In the genomic region with DNA sequence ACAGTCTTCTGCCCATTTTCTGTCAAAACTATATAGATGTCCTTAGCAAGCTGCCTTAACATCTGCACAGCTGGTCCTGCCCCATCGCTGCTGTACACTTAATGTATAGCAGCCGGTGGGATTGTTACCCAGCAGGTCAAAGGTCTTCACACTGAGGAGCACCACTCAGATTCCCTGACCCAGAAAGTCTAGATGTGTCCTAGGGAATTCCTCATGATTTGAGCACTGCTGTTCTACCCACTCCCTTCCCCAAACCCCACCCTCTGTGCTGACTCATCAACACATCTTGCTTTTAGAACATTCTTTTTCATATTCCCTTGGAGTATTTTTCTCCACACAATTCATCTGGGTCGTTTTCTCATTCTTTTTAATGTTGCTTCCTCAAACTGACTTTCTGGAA, we compare ENCODE assay signal across 27 mouse cellular contexts. TPM values are rescaled to one million over a fixed set of nuclear protein-coding genes. Genes with fewer than 3 reads are reported as not detected.
DNase-seq lines count a peak whose midpoint lies in the region; ATAC-seq and TF ChIP-seq lines count a peak whose summit lies in the region.
"Had no signal": no experiment of that assay in that cellular context is flagged by ENCODE, and none has a peak within 500 bp of the region (broad histone marks: within the 10 kb centered on the region; RNA-seq: fewer than 3 reads in every experiment).

No protein-coding gene starts in this region.

- no peaks in the 10 kb centered on the region for H3K9me3 ChIP-seq in lung, embryonic 14.5 days (ENCODE audit: low read depth, low read length)
- H3K9me3 ChIP-seq: embryonic facial prominence, embryonic 13.5 days; G1E; heart, embryonic 10.5 days; heart, embryonic 15.5 days; hindbrain, embryonic 13.5 days; limb, embryonic 13.5 days; megakaryocyte, embryonic 14.5 days; midbrain, embryonic 13.5 days had no signal

- 32% methylated on average over 3 of the region's 3 CpGs for WGBS in lung, embryonic 14.5 days

- H3K27ac ChIP-seq in lung, embryonic 14.5 days (ENCODE audit: low read depth) = no peak overlapping the region
- H3K27ac ChIP-seq: embryonic facial prominence, embryonic 13.5 days; heart, embryonic 10.5 days; heart, embryonic 15.5 days; hindbrain, embryonic 13.5 days; kidney, postnatal 0 days; limb, embryonic 13.5 days; midbrain, embryonic 13.5 days had no signal

- no peak for TF ChIP-seq POLR2A in myocyte (IDR thresholded peaks at IDR 0.05; ENCODE audit: insufficient read length, low read depth)

- no peak overlapping the region for H3K9ac ChIP-seq in lung, embryonic 14.5 days
- H3K9ac ChIP-seq: embryonic facial prominence, embryonic 13.5 days; forebrain, postnatal 0 days; heart, embryonic 15.5 days; hindbrain, embryonic 13.5 days; limb, embryonic 13.5 days; midbrain, embryonic 13.5 days had no signal

- DNase-seq in frontal cortex, postnatal 25 days (ENCODE audit: low spot score in 2 of 2) = no peak
- DNase-seq in lung, embryonic 14.5 days = peak; percentile 5
- DNase-seq in lung, postnatal 4 days = no peak
- peak; percentile 47 for DNase-seq in embryo, embryonic 10.5 days (ENCODE audit: low spot score)
- DNase-seq in left cerebral cortex, postnatal 36 days (ENCODE audit: low spot score in 2 of 2) = no peak
- DNase-seq: adrenal gland, postnatal 14 days; cerebellum, adult 11-12 months; cerebellum, adult 9-11 months; forebrain, postnatal 0 days; gastrocnemius, postnatal 25 days; heart, adult 11 months; kidney, adult 11 months; lung, postnatal 36 days had no signal

- no peaks in the 10 kb centered on the region for H3K36me3 ChIP-seq in lung, embryonic 14.5 days (ENCODE audit: insufficient read depth)
- no peaks in the 10 kb centered on the region for H3K36me3 ChIP-seq in myocyte (ENCODE audit: control insufficient read depth, insufficient read depth)
- H3K36me3 ChIP-seq: embryonic facial prominence, embryonic 13.5 days; G1E; heart, embryonic 10.5 days; heart, embryonic 15.5 days; hindbrain, embryonic 13.5 days; limb, embryonic 13.5 days; midbrain, embryonic 13.5 days had no signal

- H3K4me3 ChIP-seq in lung, embryonic 14.5 days (ENCODE audit: low read depth, low read length) = no peak overlapping the region
- H3K4me3 ChIP-seq in myocyte = no peak overlapping the region
- H3K4me3 ChIP-seq: embryonic facial prominence, embryonic 13.5 days; heart, embryonic 10.5 days; heart, embryonic 15.5 days; hindbrain, embryonic 13.5 days; limb, embryonic 13.5 days; megakaryocyte, embryonic 14.5 days; midbrain, embryonic 13.5 days had no signal

- intact Hi-C loops in left cerebral cortex, postnatal 36 days (cut with DNase I) = loop anchor here (5.0 kb wide), 1 partner anchor 564 kb away; no protein-coding TSS in a partner anchor

- peak; percentile 83 for ATAC-seq in frontal cortex, adult (ENCODE audit: low TSS enrichment)
- ATAC-seq in lung, embryonic 14.5 days (ENCODE audit: insufficient read depth) = no peak
- ATAC-seq in erythroid progenitor cell, adult 5-6 weeks (replicated peaks; ENCODE audit: low FRiP score, poor library complexity, severe bottlenecking) = no peak
- ATAC-seq: forebrain, postnatal 0 days; inflammation-experienced regulatory T-cells, adult 6 months; midbrain, embryonic 13.5 days had no signal

- H3K79me2 ChIP-seq in myocyte (ENCODE audit: control insufficient read depth, insufficient read depth) = no peaks in the 10 kb centered on the region

- H3ac ChIP-seq in myocyte (ENCODE audit: control insufficient read depth, insufficient read length) = no peak overlapping the region

- no peak overlapping the region for H3K4me2 ChIP-seq in lung, embryonic 14.5 days
- peak overlapping the region; percentile 10 for H3K4me2 ChIP-seq in myocyte (ENCODE audit: low read depth)
- H3K4me2 ChIP-seq: embryonic facial prominence, embryonic 13.5 days; heart, embryonic 15.5 days; hindbrain, embryonic 13.5 days; limb, embryonic 13.5 days; liver, embryonic 11.5 days; midbrain, embryonic 13.5 days had no signal

- TF ChIP-seq CTCF in lung, embryonic 14.5 days (IDR thresholded peaks at IDR 0.05; ENCODE audit: low read depth) = no peak

- no peaks in the 10 kb centered on the region for H3K4me1 ChIP-seq in lung, embryonic 14.5 days (ENCODE audit: insufficient read depth)
- H3K4me1 ChIP-seq: embryonic facial prominence, embryonic 13.5 days; heart, embryonic 10.5 days; heart, embryonic 15.5 days; hindbrain, embryonic 13.5 days; midbrain, embryonic 13.5 days had no signal

- no peaks in the 10 kb centered on the region for H3K27me3 ChIP-seq in lung, embryonic 14.5 days (ENCODE audit: insufficient read depth, low read length)
- H3K27me3 ChIP-seq in myocyte (ENCODE audit: control insufficient read depth, insufficient read depth, insufficient read length) = no peaks in the 10 kb centered on the region
- H3K27me3 ChIP-seq: embryonic facial prominence, embryonic 13.5 days; heart, embryonic 15.5 days; hindbrain, embryonic 13.5 days; megakaryocyte, embryonic 14.5 days; midbrain, embryonic 13.5 days had no signal

TF ChIP-seq in myocyte, 11 proteins besides CTCF, POLR2A, EP300 and RAD21:
- TF ChIP-seq SRF (IDR thresholded peaks at IDR 0.05; ENCODE audit: control insufficient read depth, insufficient read length, low read depth) (no peak), CEBPB (IDR thresholded peaks at IDR 0.05; ENCODE audit: insufficient read depth, poor library complexity, severe bottlenecking) (no peak), USF1 (IDR thresholded peaks at IDR 0.05; ENCODE audit: low read depth) (no peak), REST (IDR thresholded peaks at IDR 0.05; ENCODE audit: insufficient read depth, insufficient read length) (no peak), POLR2AphosphoS2 (IDR thresholded peaks at IDR 0.05; ENCODE audit: insufficient read length, low read depth) (no peak), TCF3 (IDR thresholded peaks at IDR 0.05; ENCODE audit: insufficient read length, low read depth) (no peak), MAX (IDR thresholded peaks at IDR 0.05; ENCODE audit: low read depth) (no peak), E2F4 (IDR thresholded peaks at IDR 0.05; ENCODE audit: insufficient read depth) (no peak), MYOG (IDR thresholded peaks at IDR 0.05; ENCODE audit: control insufficient read depth in 1 of 3, insufficient read depth in 1 of 3, insufficient read length in 2 of 3, low read depth in 2 of 3) (no peak), TCF12 (IDR thresholded peaks at IDR 0.05; ENCODE audit: insufficient read depth, poor library complexity, severe bottlenecking) (no peak), MYOD1 (IDR thresholded peaks at IDR 0.05; ENCODE audit: control insufficient read depth in 1 of 3, insufficient read length in 2 of 3, low read depth in 2 of 3) (no peak)
TF ChIP-seq in myocyte: peak in this region for 0.

RNA-seq across cellular contexts. Expression of a gene that starts 36.5 kb away (rescaled TPM):
- polyA plus RNA-seq in lung, embryonic 14.5 days (2014; fragmentation: Nextera tagmentation; extraction: Ambion mirVana) = 8.8 and 9.0 TPM in 2 replicates
- polyA plus RNA-seq in myocyte (2012; fragmentation: generic; extraction: Trizol) = 17.9 TPM
- under 1 TPM; 0.62 to 0.72 TPM for total RNA-seq in left cerebral cortex, postnatal 36 days (2021)
- 5.0 and 8.6 TPM in 2 replicates for total RNA-seq in erythroid progenitor cell, adult 5-6 weeks (2015; ENCODE audit: low replicate concordance)
- 0.83 and 1.2 TPM in 2 replicates for total RNA-seq in erythroid progenitor cell, adult 5-6 weeks (2017; ENCODE audit: low replicate concordance)

Comparison
In these comparisons a context has a peak if more than half of its experiments do, and no peak if none do; other contexts are left out.
1. DNase-seq: peak in lung, embryonic 14.5 days (single experiment) and embryo, embryonic 10.5 days (single experiment); none in frontal cortex, postnatal 25 days (0 of 2), lung, postnatal 4 days (0 of 2) and left cerebral cortex, postnatal 36 days (0 of 2).